Mouse (Mus musculus): ENCODE data around the gene Atp5h.

GRCm38 (mm10) chr11:115457405-115457804 is 37.6 kb upstream of the Atp5h start:
- TF ChIP-seq CTCF (IDR thresholded peaks at IDR 0.05; ENCODE audit: extremely low read depth, insufficient read length, insufficient replicate concordance, low read depth, low read length) (no peak), POLR2A (IDR thresholded peaks at IDR 0.05; ENCODE audit: low read depth, low read length) (no peak)

Measured in small intestine, adult 2 months (tissue).